Mouse (Mus musculus) urinary bladder, postnatal 25 days (tissue): ENCODE results near the gene 2810004N23Rik.
"Not testable (repeated sequence)": the region's sequence is repeated elsewhere in the genome, so short reads cannot be mapped to it uniquely, and the experiment has no call there.

ENCODE experiments used
- DNase-seq: peaks from one replicate; pipeline ENCODE4 v3.0.0; 2022; ENCODE audit warnings: low spot score

The 2810004N23Rik gene

GRCm38 (mm10) chr8:124863729-124864128, 809 bp upstream of the 2810004N23Rik start:
- DNase-seq, result no peak

GRCm38 (mm10) chr8:124863163-124863677, 300 bp upstream of the 2810004N23Rik start:
- no peak for DNase-seq

- DNase-seq, result no peak
Observed at GRCm38 (mm10) chr8:124860188-124860587, 2.7 kb downstream of the 2810004N23Rik start.

- no peak for DNase-seq
Observed at GRCm38 (mm10) chr8:124859466-124859865, 3.5 kb downstream of the 2810004N23Rik start.

GRCm38 (mm10) chr8:124853511-124853910, 9.4 kb downstream of the 2810004N23Rik start:
- no peak for DNase-seq

- DNase-seq, result no peak
Observed at GRCm38 (mm10) chr8:124845573-124845972, 17.3 kb downstream of the 2810004N23Rik start.

GRCm38 (mm10) chr8:124845131-124845530, 17.8 kb downstream of the 2810004N23Rik start:
- no peak for DNase-seq

- DNase-seq, result not testable (repeated sequence)
Observed at GRCm38 (mm10) chr8:124842929-124843328, 20.0 kb downstream of the 2810004N23Rik start.

- DNase-seq, result no peak
Observed at GRCm38 (mm10) chr8:124841775-124842174, 21.1 kb downstream of the 2810004N23Rik start.

- no peak for DNase-seq
Observed at GRCm38 (mm10) chr8:124840900-124841299, 22.0 kb downstream of the 2810004N23Rik start.

- no peak for DNase-seq
Observed at GRCm38 (mm10) chr8:124839371-124839770, 23.5 kb downstream of the 2810004N23Rik start.

- DNase-seq, result no peak
Observed at GRCm38 (mm10) chr8:124837956-124838355, 25.0 kb downstream of the 2810004N23Rik start.

- DNase-seq, result no peak
Observed at GRCm38 (mm10) chr8:124836907-124837306, 26.0 kb downstream of the 2810004N23Rik start.

GRCm38 (mm10) chr8:124836273-124836672, 26.6 kb downstream of the 2810004N23Rik start:
- no peak for DNase-seq

GRCm38 (mm10) chr8:124835848-124836247, 27.1 kb downstream of the 2810004N23Rik start:
- no peak for DNase-seq

GRCm38 (mm10) chr8:124833430-124834205, 29.3 kb downstream of the 2810004N23Rik start:
- no peak for DNase-seq

- DNase-seq, result no peak
Observed at GRCm38 (mm10) chr8:124831941-124832340, 31.0 kb downstream of the 2810004N23Rik start.

- DNase-seq, result no peak
Observed at GRCm38 (mm10) chr8:124831531-124831930, 31.4 kb downstream of the 2810004N23Rik start.

- DNase-seq, result no peak
Observed at GRCm38 (mm10) chr8:124830050-124830449, 32.9 kb downstream of the 2810004N23Rik start.

- no peak for DNase-seq
Observed at GRCm38 (mm10) chr8:124828561-124829240, 34.2 kb downstream of the 2810004N23Rik start.

- peak; percentile 42 for DNase-seq
Observed at GRCm38 (mm10) chr8:124827387-124827786, 35.5 kb downstream of the 2810004N23Rik start.

GRCm38 (mm10) chr8:124826658-124827057, 36.3 kb downstream of the 2810004N23Rik start:
- no peak for DNase-seq

GRCm38 (mm10) chr8:124823497-124823896, 39.4 kb downstream of the 2810004N23Rik start:
- no peak for DNase-seq
